Mouse (Mus musculus) E14TG2a.4 (cell line): ENCODE measurements at regions not wholly inside any gene's neighbourhood (a gene's known extent, or its start where the extent isn't known, plus 50 kb on each side); places are given as distances from the start of the nearest gene placed in this dataset.

ENCODE experiments used
- CTCF ChIP-seq: conservative IDR thresholded peaks from 2 replicates; pipeline ENCODE4 v1.5.1; 2014; ENCODE audit warnings: low read length
- NANOG ChIP-seq: IDR thresholded peaks from 2 replicates; pipeline ENCODE4 v1.6.1; 2014; ENCODE audit warnings: borderline replicate concordance, low read length, mixed read lengths
- POU5F1 ChIP-seq: IDR thresholded peaks from 2 replicates; pipeline ENCODE4 v1.6.1; 2014; ENCODE audit warnings: low read length, borderline replicate concordance

- TF ChIP-seq CTCF: no peak
- no peak for TF ChIP-seq POU5F1
- TF ChIP-seq NANOG: no peak
Measured at GRCm38 (mm10) chr4:66617743-66618736, 209.3 kb upstream of the Tlr4 start.
